Mouse (Mus musculus): ENCODE measurements around the gene Shkbp1.

Gene Shkbp1

GRCm38 (mm10) chr7:27332353-27333199, 23.2 kb downstream of the Shkbp1 start:
- DNase-seq = no peak

GRCm38 (mm10) chr7:27331854-27332253, 24.0 kb downstream of the Shkbp1 start:
- no peak for DNase-seq

- DNase-seq = no peak
Observed at GRCm38 (mm10) chr7:27331541-27331851, 24.3 kb downstream of the Shkbp1 start.

GRCm38 (mm10) chr7:27330709-27331540, 24.9 kb downstream of the Shkbp1 start:
- DNase-seq = peak; percentile 77

- no peak for DNase-seq
Observed at GRCm38 (mm10) chr7:27329981-27330380, 25.8 kb downstream of the Shkbp1 start.

GRCm38 (mm10) chr7:27329326-27329947, 26.4 kb downstream of the Shkbp1 start:
- DNase-seq = peak; percentile 65

- no peak for DNase-seq
Observed at GRCm38 (mm10) chr7:27328648-27329047, 27.2 kb downstream of the Shkbp1 start.

GRCm38 (mm10) chr7:27328161-27328560, 27.7 kb downstream of the Shkbp1 start:
- DNase-seq = no peak

- DNase-seq = no peak
Observed at GRCm38 (mm10) chr7:27327500-27327899, 28.3 kb downstream of the Shkbp1 start.

- no peak for DNase-seq
Observed at GRCm38 (mm10) chr7:27326101-27326880, 29.5 kb downstream of the Shkbp1 start.

- DNase-seq = no peak
Observed at GRCm38 (mm10) chr7:27325697-27326096, 30.1 kb downstream of the Shkbp1 start.

GRCm38 (mm10) chr7:27324928-27325327, 30.9 kb downstream of the Shkbp1 start:
- DNase-seq = no peak

- no peak for DNase-seq
Observed at GRCm38 (mm10) chr7:27324161-27324560, 31.7 kb downstream of the Shkbp1 start.

- DNase-seq = no peak
Observed at GRCm38 (mm10) chr7:27323001-27323400, 32.8 kb downstream of the Shkbp1 start.

GRCm38 (mm10) chr7:27322291-27322690, 33.5 kb downstream of the Shkbp1 start:
- no peak for DNase-seq

GRCm38 (mm10) chr7:27319411-27319810, 36.4 kb downstream of the Shkbp1 start:
- no peak for DNase-seq

GRCm38 (mm10) chr7:27315958-27316357, 39.9 kb downstream of the Shkbp1 start:
- no peak for DNase-seq

GRCm38 (mm10) chr7:27314393-27314792, 41.4 kb downstream of the Shkbp1 start:
- no peak for DNase-seq

- DNase-seq = no peak
Observed at GRCm38 (mm10) chr7:27311651-27312284, 44.1 kb downstream of the Shkbp1 start.

- DNase-seq = no peak
Observed at GRCm38 (mm10) chr7:27310996-27311535, 44.8 kb downstream of the Shkbp1 start.

- DNase-seq = no peak
Observed at GRCm38 (mm10) chr7:27310306-27310705, 45.5 kb downstream of the Shkbp1 start.

GRCm38 (mm10) chr7:27309832-27310231, 46.0 kb downstream of the Shkbp1 start:
- no peak for DNase-seq

Data from layer of hippocampus, adult 9-11 months (tissue).